Mouse (Mus musculus) midbrain, postnatal 0 days (tissue): Measurements from ENCODE around the gene Amotl2. TPM values are rescaled to one million over a fixed set of nuclear protein-coding genes. Genes with fewer than 3 reads are reported as not detected.

Experiments used
- ATAC-seq: fragments of 200-750 bp; cut with Nextera tagmentation; 2 replicates; pipeline ENCODE4 v1.8.0; 2017; ENCODE audit warnings: moderate number of reproducible peaks, mild to moderate bottlenecking, moderate TSS enrichment, moderate library complexity; ENCODE audit not compliant: low FRiP score
- DNase-seq: peaks from one replicate; pipeline ENCODE4 v3.0.0-alpha.2; 2015; ENCODE audit warnings: low spot score
- H3K27ac ChIP-seq: fragments of 300-500 bp; sonication (generic); 2 replicates; pipeline ENCODE4 v1.5.1; 2014; ENCODE audit warnings: low read depth, mild to moderate bottlenecking, low read length, mixed read lengths
- H3K27me3 ChIP-seq: fragments of 300-500 bp; sonication (generic); 2 replicates; pipeline ENCODE4 v1.6.1; 2014; ENCODE audit warnings: low read length, control low read depth, mixed read lengths; ENCODE audit not compliant: insufficient read depth
- H3K36me3 ChIP-seq: fragments of 300-500 bp; sonication (generic); 2 replicates; pipeline ENCODE4 v1.6.1; 2014; ENCODE audit warnings: low read length, control low read depth, mixed read lengths; ENCODE audit not compliant: insufficient read depth
- H3K4me1 ChIP-seq: fragments of 300-500 bp; sonication (generic); 2 replicates; pipeline ENCODE4 v1.6.1; 2014; ENCODE audit warnings: mild to moderate bottlenecking, control low read depth, antibody characterized with exemption, low read length, mixed read lengths; ENCODE audit not compliant: insufficient read depth
- H3K4me2 ChIP-seq: fragments of 300-500 bp; sonication (generic); 2 replicates; pipeline ENCODE4 v1.6.1; 2014; ENCODE audit warnings: low read depth, mild to moderate bottlenecking, low read length, mixed read lengths; ENCODE audit not compliant: poor library complexity, severe bottlenecking
- H3K4me3 ChIP-seq: fragments of 300-500 bp; sonication (generic); 2 replicates; pipeline ENCODE4 v1.5.1; 2014; ENCODE audit warnings: low read depth, mild to moderate bottlenecking, low read length, moderate library complexity
- H3K9ac ChIP-seq: fragments of 300-500 bp; sonication (generic); replicated peaks from 2 replicates; pipeline ENCODE4 v1.6.1; 2014; ENCODE audit warnings: mild to moderate bottlenecking, low read length, moderate library complexity, mixed read lengths; ENCODE audit not compliant: poor library complexity, severe bottlenecking
- H3K9me3 ChIP-seq: fragments of 300-500 bp; sonication (generic); 2 replicates; pipeline ENCODE4 v1.6.1; 2016; ENCODE audit warnings: low read length, control low read depth
- CTCF ChIP-seq: IDR thresholded peaks from 2 replicates; pipeline ENCODE4 v1.5.1; 2016; ENCODE audit warnings: antibody characterized with exemption, mild to moderate bottlenecking
- WGBS: fragments of 180-500 bp; shearing (Covaris S2); extraction: QIAGEN DNeasy Blood & Tissue Kit; methylation state at CpG from one replicate; pipeline ENCODE4 v1.1.7; 2014; 5-methylcytosine and 5-hydroxymethylcytosine counted together
- polyA plus RNA-seq: library from polyadenylated mRNA; unstranded; fragments of >200 nt; fragmentation: Nextera tagmentation; extraction: Ambion mirVana; gene quantifications from 2 replicates; pipeline ENCODE4 v1.2.1, GENCODE M21; 2015
- total RNA-seq: library from RNA; depleted of rRNA; stranded (reverse); fragments of >200 nt; gene quantifications from 2 replicates; pipeline ENCODE4 v1.2.3, GENCODE M21; 2014

Amotl2 gene
- total and polyA plus RNA-seq, 2 experiments from 2014 or later = 31.5 to 125 TPM

GRCm38 (mm10) chr9:102720567-102721167, 4.2 kb downstream of the Amotl2 start:
- Histone ChIP-seq H3K36me3 (peaks cover 35% of the 10 kb centered on the region), H3K27me3 (no peaks in the 10 kb centered on the region), H3K27ac (no peak overlapping the region), H3K9me3 (no peaks in the 10 kb centered on the region), H3K4me2 (peak overlapping the region; percentile 95), H3K9ac (peak overlapping the region; percentile 98), H3K4me3 (peak overlapping the region; percentile 93), H3K4me1 (peaks cover 29% of the 10 kb centered on the region)
- TF ChIP-seq CTCF = no peak
- DNase-seq (no peak), ATAC-seq (no peak)
- WGBS = 42% methylated on average over 18 of the region's 18 CpGs

DNA sequence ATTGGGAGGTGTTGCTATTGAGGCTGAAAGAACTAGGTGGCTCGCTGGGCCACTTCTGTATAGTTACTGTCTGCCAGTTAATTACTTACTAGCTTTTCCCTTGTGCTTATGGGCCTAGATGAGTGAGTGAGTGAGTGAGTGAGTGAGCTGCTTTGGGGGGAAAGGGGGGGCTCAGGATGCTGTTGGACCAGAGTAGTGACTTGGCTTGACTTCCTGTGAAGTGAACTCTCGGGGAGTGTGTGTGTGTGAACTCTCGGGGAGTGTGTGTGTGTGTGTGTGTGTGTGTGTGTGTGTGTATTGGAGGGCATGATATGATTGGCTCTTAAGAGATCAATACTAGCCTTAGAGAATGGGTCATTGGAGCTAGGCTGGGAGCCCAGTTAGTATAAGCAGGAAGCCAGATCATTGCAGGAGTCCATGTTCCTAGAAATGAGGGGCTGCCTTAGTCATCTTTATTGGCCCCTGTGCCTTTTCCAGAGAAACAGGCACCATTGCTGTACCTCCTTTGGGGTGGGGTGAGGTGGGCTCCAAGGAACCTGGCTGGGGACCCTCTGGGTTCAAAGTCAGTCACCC, 5.0 kb downstream of the Amotl2 start:
- peak overlapping the region; percentile 95 for H3K4me2 ChIP-seq
- no peaks in the 10 kb centered on the region for H3K27me3 ChIP-seq
- H3K4me3 ChIP-seq = peak overlapping the region; percentile 93
- WGBS = 27% methylated on average over 3 of the region's 3 CpGs
- no peak overlapping the region for H3K27ac ChIP-seq
- no peak for TF ChIP-seq CTCF
- peak overlapping the region; percentile 98 for H3K9ac ChIP-seq
- H3K9me3 ChIP-seq = no peaks in the 10 kb centered on the region
- no peak for DNase-seq
- no peak for ATAC-seq
- H3K36me3 ChIP-seq = peaks cover 35% of the 10 kb centered on the region
- peaks cover 29% of the 10 kb centered on the region for H3K4me1 ChIP-seq

DNA sequence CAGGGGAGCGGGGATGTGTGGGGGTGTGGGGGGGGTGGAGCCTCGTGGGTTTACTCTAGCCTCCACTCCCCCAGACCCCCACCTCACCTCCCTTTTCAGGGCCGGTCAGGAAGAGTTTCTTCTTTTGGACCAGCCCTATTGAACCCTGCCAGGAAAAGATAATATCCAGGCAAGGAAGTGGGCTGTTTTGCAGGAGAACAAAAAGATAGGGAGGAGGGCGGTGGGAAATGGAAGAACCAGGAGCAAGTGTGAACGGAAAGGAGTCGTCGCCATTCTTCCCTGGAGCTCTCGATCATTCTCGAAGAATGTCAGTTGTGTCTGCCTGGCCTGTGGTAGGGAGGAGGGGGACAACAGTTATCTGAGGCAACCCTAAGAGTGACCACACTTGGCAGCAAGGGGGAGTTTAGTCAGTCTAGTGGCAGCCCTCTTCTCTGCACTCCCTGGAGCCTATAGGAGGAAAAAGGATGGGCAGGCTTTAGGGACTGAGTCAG, 5.6 kb downstream of the Amotl2 start:
- H3K36me3 ChIP-seq = peaks cover 40% of the 10 kb centered on the region

GRCm38 (mm10) chr9:102722750-102723149, 6.3 kb downstream of the Amotl2 start:
- no peak for DNase-seq
- no peaks in the 10 kb centered on the region for H3K9me3 ChIP-seq
- 83% methylated on average over 4 of the region's 4 CpGs for WGBS
- H3K4me3 ChIP-seq = no peak overlapping the region
- ATAC-seq = no peak
- no peak for TF ChIP-seq CTCF
- H3K36me3 ChIP-seq = peaks cover 46% of the 10 kb centered on the region
- peaks cover 29% of the 10 kb centered on the region for H3K4me1 ChIP-seq
- H3K4me2 ChIP-seq = no peak overlapping the region
- H3K27me3 ChIP-seq = no peaks in the 10 kb centered on the region
- H3K27ac ChIP-seq = no peak overlapping the region
- H3K9ac ChIP-seq = 0 out of 2 replicates have a peak overlapping the region, but pooled peaks have one; percentile 44

More for the DNA sequence above, 5.6 kb downstream of the Amotl2 start:
- H3K9ac ChIP-seq = peak overlapping the region; percentile 44; the same call in 1 of the 2 replicates
- no peaks in the 10 kb centered on the region for H3K27me3 ChIP-seq
- peaks cover 29% of the 10 kb centered on the region for H3K4me1 ChIP-seq
- 31% methylated on average over 9 of the region's 9 CpGs for WGBS
- ATAC-seq (no peak), DNase-seq (no peak)
- peak overlapping the region; percentile 95 for H3K4me2 ChIP-seq
- TF ChIP-seq CTCF = peak; percentile 35; the same call in 1 of the 2 replicates
- no peaks in the 10 kb centered on the region for H3K9me3 ChIP-seq
- H3K4me3 ChIP-seq = peak overlapping the region; percentile 93
- no peak overlapping the region for H3K27ac ChIP-seq

DNA sequence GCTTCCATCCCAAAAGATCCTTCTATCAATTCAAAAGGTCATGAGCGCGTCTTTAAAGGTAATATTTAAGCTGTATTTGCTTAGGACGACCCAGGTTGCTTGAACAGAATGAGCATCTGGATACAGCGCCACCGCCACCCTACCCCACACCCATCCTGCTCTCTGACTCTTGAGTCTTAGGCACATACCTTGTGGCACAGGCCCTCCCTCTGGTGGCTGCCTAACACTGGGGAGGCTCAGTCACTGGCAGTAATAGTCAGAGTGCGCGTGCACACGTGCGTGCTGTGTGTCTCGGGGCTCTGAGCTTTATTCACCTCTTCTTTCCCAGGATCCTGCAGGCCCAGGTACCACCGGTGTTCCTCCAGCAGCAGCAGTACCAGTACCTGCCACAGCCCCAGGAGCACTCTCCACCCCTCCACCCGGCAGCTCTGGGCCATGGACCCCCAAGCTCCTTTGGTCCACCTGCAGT, 6.8 kb downstream of the Amotl2 start:
- Histone ChIP-seq H3K4me1 (peaks cover 29% of the 10 kb centered on the region), H3K27ac (peak overlapping the region; percentile 51; the same call in 1 of the 2 replicates), H3K4me3 (no peak overlapping the region), H3K27me3 (no peaks in the 10 kb centered on the region), H3K9ac (0 out of 2 replicates have a peak overlapping the region, but pooled peaks have one; percentile 5), H3K36me3 (peaks cover 51% of the 10 kb centered on the region), H3K4me2 (no peak overlapping the region; the same call in 1 of the 2 replicates), H3K9me3 (no peaks in the 10 kb centered on the region)
- ATAC-seq = no peak
- no peak; the same call in 1 of the 2 replicates for TF ChIP-seq CTCF
- 78% methylated on average over 12 of the region's 12 CpGs for WGBS
- DNase-seq = no peak

- TF ChIP-seq CTCF = peak; percentile 11; the same call in 1 of the 2 replicates
- Histone ChIP-seq H3K36me3 (peaks cover 59% of the 10 kb centered on the region), H3K27ac (no peak overlapping the region), H3K27me3 (no peaks in the 10 kb centered on the region), H3K4me2 (no peak overlapping the region), H3K4me3 (no peak overlapping the region), H3K4me1 (peaks cover 29% of the 10 kb centered on the region), H3K9ac (0 out of 2 replicates have a peak overlapping the region, but pooled peaks have one; percentile 2), H3K9me3 (no peaks in the 10 kb centered on the region)
- 3% methylated on average over 4 of the region's 4 CpGs for WGBS
- ATAC-seq (peak; percentile 89), DNase-seq (peak; percentile 89)
Measured at GRCm38 (mm10) chr9:102723990-102724461, 7.6 kb downstream of the Amotl2 start.
